Mouse (Mus musculus) heart, adult 2 months (tissue): Measurements from ENCODE around the gene Bckdha. TPM values are rescaled to one million over a fixed set of nuclear protein-coding genes. Genes with fewer than 3 reads are reported as not detected.

Experiments used
- DNase-seq, 2 experiments: peaks; one replicate each; pipeline ENCODE4 v3.0.0; 2021
- H3K27ac ChIP-seq: fragments of 200-600 bp; 2 replicates; pipeline ENCODE4 v1.8.1; 2022
- H3K27me3 ChIP-seq: fragments of 200-500 bp; 2 replicates; pipeline ENCODE4 v1.6.1; 2012; ENCODE audit warnings: mild to moderate bottlenecking, low read length, inconsistent platforms, mixed read lengths; ENCODE audit not compliant: control insufficient read depth, insufficient read depth
- H3K36me3 ChIP-seq: fragments of 200-500 bp; 2 replicates; pipeline ENCODE4 v1.6.1; 2012; ENCODE audit warnings: low read length, inconsistent platforms; ENCODE audit not compliant: control insufficient read depth, insufficient read depth
- H3K4me1 ChIP-seq: fragments of 200-500 bp; 2 replicates; pipeline ENCODE4 v1.6.1; 2011; ENCODE audit warnings: low read length; ENCODE audit not compliant: control insufficient read depth, insufficient read depth
- H3K4me3 ChIP-seq: fragments of 200-600 bp; 2 replicates; pipeline ENCODE4 v1.8.1; 2022
- H3K79me2 ChIP-seq: fragments of 200-500 bp; replicated peaks from 2 replicates; pipeline ENCODE4 v1.6.1; 2012; ENCODE audit warnings: mild to moderate bottlenecking, inconsistent platforms, low read length, moderate library complexity, mixed read lengths; ENCODE audit not compliant: control insufficient read depth, insufficient read depth
- H3K9ac ChIP-seq: fragments of 200-500 bp; 2 replicates; pipeline ENCODE4 v1.6.1; 2012; ENCODE audit warnings: low read depth, mild to moderate bottlenecking, control low read depth, inconsistent platforms, low read length, mixed read lengths
- CTCF ChIP-seq: fragments of 200-600 bp; IDR thresholded peaks from 2 replicates; pipeline ENCODE4 v1.8.1; 2022; ENCODE audit warnings: antibody characterized with exemption, mild to moderate bottlenecking, moderate library complexity
- EP300 ChIP-seq: fragments of 200-500 bp; IDR thresholded peaks from 2 replicates; pipeline ENCODE4 v1.6.1; 2011; ENCODE audit warnings: low read depth, low read length, control low read depth; ENCODE audit not compliant: insufficient read depth
- POLR2A ChIP-seq: fragments of 200-500 bp; IDR thresholded peaks from 2 replicates; pipeline ENCODE4 v1.6.1; 2011; ENCODE audit warnings: mild to moderate bottlenecking, low read depth, low read length, control low read depth; ENCODE audit not compliant: insufficient read depth
- WGBS: fragments of 180-500 bp; shearing (Covaris S2); methylation state at CpG from one replicate; pipeline ENCODE4 v1.1.7; 2018; 5-methylcytosine and 5-hydroxymethylcytosine counted together
- intact Hi-C: fragments of 180-260 bp; cut with DNase I; formaldehyde crosslinking; loops from one replicate; pipeline ENCODE4 v1.15.1; 2025
- polyA plus RNA-seq: library from polyadenylated mRNA; depleted of rRNA; stranded (reverse); fragments of >200 nt; gene quantifications from 2 replicates; pipeline ENCODE4 v1.2.3, GENCODE M21; 2012
- total RNA-seq, 2 experiments: library from RNA; stranded (reverse); gene quantifications; 2 replicates each; pipeline ENCODE4 v1.2.3; 2021

The Bckdha gene
- total and polyA plus RNA-seq, 3 experiments = 225 to 545 (median 312) TPM

DNA sequence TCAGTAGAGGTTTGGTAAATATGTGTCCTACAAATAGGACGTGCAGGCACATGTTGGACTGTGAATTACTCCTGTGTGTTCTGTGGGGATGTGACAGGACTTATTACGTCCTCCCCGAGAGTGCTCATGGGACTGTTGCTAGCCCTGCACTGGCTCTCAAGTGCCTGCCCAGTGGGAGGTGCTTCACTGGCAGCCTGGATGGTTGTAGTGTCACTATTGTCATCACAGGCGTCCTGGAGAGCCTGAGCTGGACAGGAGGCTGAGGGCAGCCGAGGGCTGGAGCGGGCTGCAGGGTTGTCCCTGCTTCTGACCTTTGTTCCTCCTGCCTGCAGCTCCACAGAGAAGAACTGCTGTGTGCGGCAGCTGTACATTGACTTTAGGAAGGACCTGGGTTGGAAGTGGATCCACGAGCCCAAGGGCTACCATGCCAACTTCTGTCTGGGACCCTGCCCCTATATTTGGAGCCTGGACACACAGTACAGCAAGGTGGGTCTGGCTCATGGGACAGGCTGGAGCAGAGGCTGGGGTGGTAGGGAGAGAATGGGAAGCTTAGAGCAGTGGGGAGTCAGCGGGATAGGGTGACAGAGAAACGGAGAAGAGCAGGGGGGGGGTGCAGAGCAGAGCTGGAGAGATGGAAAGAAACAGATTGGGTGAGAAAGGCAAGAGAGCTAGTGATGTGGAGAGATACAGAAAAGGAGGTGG is 45.2 kb upstream of the Bckdha start:
- Histone ChIP-seq H3K9ac (peak overlapping the region; percentile 42; the same call in 1 of the 2 replicates), H3K27me3 (no peaks in the 10 kb centered on the region), H3K36me3 (peaks cover 8% of the 10 kb centered on the region), H3K27ac (peak overlapping the region; percentile 27), H3K79me2 (no peaks in the 10 kb centered on the region), H3K4me3 (peak overlapping the region; percentile 11; the same call in 1 of the 2 replicates), H3K4me1 (peaks cover 35% of the 10 kb centered on the region)
- DNase-seq = peak; percentile 43 to 61
- TF ChIP-seq EP300 = peak; percentile 48; the same call in 1 of the 2 replicates
- TF ChIP-seq CTCF = no peak
- TF ChIP-seq POLR2A = peak; percentile 60; the same call in 1 of the 2 replicates
- 31% methylated on average over 10 of the region's 10 CpGs for WGBS
- intact Hi-C loops = no loop called here

- H3K4me1 ChIP-seq = peaks cover 26% of the 10 kb centered on the region
- H3K27me3 ChIP-seq = no peaks in the 10 kb centered on the region
- no peak for DNase-seq
- H3K27ac ChIP-seq = no peak overlapping the region
- TF ChIP-seq POLR2A (no peak), CTCF (peak; percentile 46), EP300 (no peak)
- H3K4me3 ChIP-seq = no peak overlapping the region
- no peaks in the 10 kb centered on the region for H3K79me2 ChIP-seq
- WGBS = 97% methylated on average over 2 of the region's 2 CpGs
- H3K9ac ChIP-seq = no peak overlapping the region
- peaks cover 8% of the 10 kb centered on the region for H3K36me3 ChIP-seq
- intact Hi-C loops = no loop called here
Observed at GRCm38 (mm10) chr7:25702350-25702749, 43.6 kb upstream of the Bckdha start.

DNA sequence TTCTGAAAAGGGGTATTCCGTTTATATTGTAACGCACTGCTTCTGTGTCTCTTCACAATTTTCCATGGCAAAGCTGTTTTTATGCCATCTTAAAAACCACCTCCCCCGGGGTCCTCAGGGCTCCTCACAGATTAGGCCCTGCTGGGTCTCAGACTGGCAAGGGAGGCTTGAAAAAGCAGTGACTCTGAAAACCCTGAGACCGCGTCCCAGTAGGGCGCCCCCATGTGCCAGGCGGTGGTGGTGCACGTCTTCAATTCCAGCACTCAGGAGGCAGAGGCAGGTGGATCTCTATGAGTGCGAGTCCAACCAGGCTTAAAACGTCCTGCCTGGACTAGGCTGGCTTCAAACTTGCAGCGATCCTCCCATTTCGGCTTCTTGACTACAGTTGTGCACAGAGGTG is 42.0 kb upstream of the Bckdha start:
- peaks cover 4% of the 10 kb centered on the region; the same call in 1 of the 2 replicates for H3K36me3 ChIP-seq
- WGBS = 80% methylated on average over 12 of the region's 12 CpGs
- no peak overlapping the region for H3K27ac ChIP-seq
- H3K27me3 ChIP-seq = no peaks in the 10 kb centered on the region
- H3K4me3 ChIP-seq = no peak overlapping the region
- TF ChIP-seq CTCF = peak; percentile 49
- no peak for TF ChIP-seq POLR2A
- peaks cover 13% of the 10 kb centered on the region for H3K4me1 ChIP-seq
- intact Hi-C loops = no loop called here
- no peak overlapping the region for H3K9ac ChIP-seq
- no peak for DNase-seq
- H3K79me2 ChIP-seq = no peaks in the 10 kb centered on the region

DNA sequence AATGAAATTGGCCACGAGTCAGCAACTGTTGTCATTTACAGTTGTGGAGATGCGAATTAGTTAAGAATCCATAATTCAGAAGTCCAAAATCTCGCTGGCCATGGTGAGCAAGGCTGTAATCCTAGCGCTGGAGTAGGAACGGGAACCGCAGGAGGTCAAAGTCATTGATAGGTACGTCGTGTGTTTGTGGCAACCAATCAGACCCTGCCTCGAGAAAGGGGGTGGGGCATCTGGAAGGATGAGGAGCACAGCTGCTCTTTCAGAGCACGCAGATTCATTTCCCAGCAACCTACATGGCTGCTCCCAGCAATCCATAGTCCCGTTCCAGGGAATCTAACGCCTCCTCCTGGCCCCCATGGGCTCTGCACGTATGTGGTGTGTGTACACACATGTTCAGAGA is 41.1 kb upstream of the Bckdha start:
- Histone ChIP-seq H3K9ac (no peak overlapping the region), H3K36me3 (no peaks in the 10 kb centered on the region), H3K27ac (no peak overlapping the region), H3K4me1 (peaks cover 8% of the 10 kb centered on the region), H3K27me3 (no peaks in the 10 kb centered on the region), H3K4me3 (no peak overlapping the region), H3K79me2 (no peaks in the 10 kb centered on the region)
- no peak for DNase-seq
- TF ChIP-seq EP300 = no peak
- no peak for TF ChIP-seq CTCF
- TF ChIP-seq POLR2A = no peak
- intact Hi-C loops = no loop called here
- WGBS = 75% methylated on average over 13 of the region's 13 CpGs

DNA sequence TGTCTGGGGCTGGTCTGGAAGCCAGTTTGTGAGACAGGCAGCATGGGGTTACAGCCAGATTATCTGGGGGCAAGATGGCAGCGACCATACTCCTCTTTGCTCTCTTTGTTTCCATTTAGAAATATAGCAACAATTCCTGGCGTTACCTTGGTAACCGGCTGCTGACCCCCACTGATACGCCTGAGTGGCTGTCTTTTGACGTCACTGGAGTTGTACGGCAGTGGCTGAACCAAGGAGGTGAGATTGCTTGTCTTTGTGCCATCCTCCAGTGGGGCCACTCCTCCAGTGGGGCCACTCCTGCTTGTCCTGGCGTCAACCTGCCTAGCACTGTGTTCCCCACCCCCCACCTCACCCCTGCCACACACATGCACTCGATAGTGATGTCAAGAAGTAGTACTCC is 35.3 kb upstream of the Bckdha start:
- Histone ChIP-seq H3K36me3 (no peaks in the 10 kb centered on the region), H3K27ac (no peak overlapping the region), H3K9ac (no peak overlapping the region), H3K27me3 (no peaks in the 10 kb centered on the region), H3K4me3 (no peak overlapping the region), H3K79me2 (no peaks in the 10 kb centered on the region), H3K4me1 (no peaks in the 10 kb centered on the region; the same call in 1 of the 2 replicates)
- TF ChIP-seq CTCF (no peak), POLR2A (no peak), EP300 (no peak)
- WGBS = 76% methylated on average over 8 of the region's 8 CpGs
- intact Hi-C loops = no loop called here
- no peak for DNase-seq

DNA sequence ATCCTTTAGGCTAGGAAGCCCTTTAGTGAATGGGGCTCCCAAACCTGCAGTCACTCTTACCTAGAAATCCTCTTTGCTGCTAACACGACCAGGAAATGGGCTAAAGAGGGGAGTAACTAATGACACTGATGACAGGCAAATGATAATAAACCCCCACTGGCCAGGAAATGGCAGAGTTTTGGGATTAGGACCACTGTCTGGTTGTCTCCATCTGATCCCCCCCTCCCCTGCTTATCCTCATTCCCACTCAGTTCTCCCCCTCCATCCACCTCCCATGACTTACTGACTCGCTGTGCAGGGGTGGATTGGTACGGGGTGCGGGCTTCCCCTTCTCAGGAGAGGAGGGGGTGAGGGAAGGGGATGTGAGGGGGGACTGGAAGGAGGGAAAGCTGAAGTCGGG is 31.3 kb upstream of the Bckdha start:
- peak overlapping the region; percentile 91 for H3K27ac ChIP-seq
- H3K9ac ChIP-seq = no peak overlapping the region
- no peaks in the 10 kb centered on the region for H3K27me3 ChIP-seq
- intact Hi-C loops = no loop called here
- no peaks in the 10 kb centered on the region for H3K36me3 ChIP-seq
- no peak for DNase-seq
- no peak overlapping the region for H3K4me3 ChIP-seq
- H3K4me1 ChIP-seq = no peaks in the 10 kb centered on the region; the same call in 1 of the 2 replicates
- 59% methylated on average over 5 of the region's 5 CpGs for WGBS
- TF ChIP-seq EP300 (no peak), POLR2A (no peak), CTCF (no peak)
- no peaks in the 10 kb centered on the region for H3K79me2 ChIP-seq
